Mouse (Mus musculus) left cerebral cortex, adult 11 months (tissue): ENCODE results near the gene Edil3.

Experiments used
- DNase-seq: peaks from one replicate; pipeline ENCODE4 v3.0.0; 2022; ENCODE audit warnings: low spot score

Gene Edil3

GRCm38 (mm10) chr13:88821440-88822331, at the start of gene Edil3:
Gene Edil3, plus strand, starts transcription at chr13:88821472.
- DNase-seq, result peak; percentile 30

DNA sequence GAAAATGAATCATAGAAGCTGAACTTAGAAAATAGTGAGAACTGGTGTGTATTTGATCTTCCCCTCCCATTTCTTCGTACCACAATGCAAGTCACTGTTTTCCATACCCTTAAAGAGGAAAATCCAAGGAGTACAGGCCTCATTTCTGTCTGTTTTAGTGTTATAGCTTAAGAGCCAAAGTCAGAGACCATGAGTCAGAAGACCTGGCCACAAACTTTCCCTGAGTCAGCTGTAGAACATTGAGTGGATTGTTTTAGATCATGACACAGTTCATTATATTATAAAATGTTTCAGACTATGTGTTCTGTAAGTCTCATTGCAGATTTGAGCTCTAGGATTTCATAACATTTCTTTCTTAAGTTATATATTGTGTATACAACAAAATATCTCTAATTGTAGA, 22.1 kb upstream of the Edil3 start:
- DNase-seq, result no peak

- no peak for DNase-seq
These were observed 20.3 kb upstream of the Edil3 start for GRCm38 (mm10) chr13:88801006-88801405.

DNA sequence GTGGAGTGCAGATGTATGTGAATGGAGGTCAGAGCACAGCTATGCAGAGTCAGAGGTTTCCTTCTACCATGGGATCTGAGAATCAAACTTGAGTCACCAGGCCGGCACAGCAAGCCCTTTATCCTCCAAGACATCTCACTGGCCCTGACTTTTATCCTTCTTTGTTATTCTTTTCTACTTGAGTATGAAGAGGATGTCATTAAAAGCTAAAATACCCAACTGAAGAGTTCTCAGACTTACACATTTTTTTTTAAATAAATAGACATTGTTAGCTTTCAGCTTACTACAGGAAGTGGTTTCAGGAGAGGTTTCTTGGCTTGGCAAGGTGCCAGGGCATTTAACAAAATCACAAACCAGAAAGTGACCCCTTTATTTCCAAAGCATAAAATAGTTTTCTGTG, 15.4 kb upstream of the Edil3 start:
- DNase-seq, result no peak

GRCm38 (mm10) chr13:88806269-88806668, 15.0 kb upstream of the Edil3 start:
- DNase-seq, result no peak

GRCm38 (mm10) chr13:88810097-88810496, 11.2 kb upstream of the Edil3 start:
- no peak for DNase-seq

DNA sequence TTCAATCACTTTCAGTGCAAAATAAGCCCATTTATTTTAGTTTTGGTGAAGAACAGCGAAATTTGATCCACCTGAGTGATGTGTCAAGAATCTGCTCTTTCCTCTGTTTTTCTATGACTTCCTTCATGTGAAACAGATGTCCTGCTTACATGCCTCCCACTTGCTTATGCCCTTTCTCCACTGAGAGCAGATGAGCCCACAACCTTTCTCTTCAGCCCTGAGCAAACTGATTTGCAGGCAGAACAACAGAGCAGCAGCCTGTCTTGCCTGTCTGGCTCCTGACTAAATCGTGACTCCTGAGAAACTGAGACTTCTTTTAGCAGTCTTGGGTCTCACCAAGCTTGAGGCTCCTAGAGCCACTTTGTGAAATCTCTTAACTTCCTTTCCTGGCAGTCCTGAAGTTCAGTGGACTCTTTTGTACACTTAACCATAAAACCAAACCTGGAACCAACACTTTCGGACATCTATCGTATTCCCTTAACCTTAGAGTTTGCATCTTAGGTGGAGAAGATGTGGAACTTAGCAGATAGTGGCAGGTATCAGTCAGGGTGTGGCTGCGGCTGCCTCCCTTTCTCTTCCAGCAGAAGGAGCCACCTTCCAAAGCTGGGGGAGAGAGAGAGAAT, 475 bp upstream of the Edil3 start:
- peak; percentile 8 for DNase-seq

DNA sequence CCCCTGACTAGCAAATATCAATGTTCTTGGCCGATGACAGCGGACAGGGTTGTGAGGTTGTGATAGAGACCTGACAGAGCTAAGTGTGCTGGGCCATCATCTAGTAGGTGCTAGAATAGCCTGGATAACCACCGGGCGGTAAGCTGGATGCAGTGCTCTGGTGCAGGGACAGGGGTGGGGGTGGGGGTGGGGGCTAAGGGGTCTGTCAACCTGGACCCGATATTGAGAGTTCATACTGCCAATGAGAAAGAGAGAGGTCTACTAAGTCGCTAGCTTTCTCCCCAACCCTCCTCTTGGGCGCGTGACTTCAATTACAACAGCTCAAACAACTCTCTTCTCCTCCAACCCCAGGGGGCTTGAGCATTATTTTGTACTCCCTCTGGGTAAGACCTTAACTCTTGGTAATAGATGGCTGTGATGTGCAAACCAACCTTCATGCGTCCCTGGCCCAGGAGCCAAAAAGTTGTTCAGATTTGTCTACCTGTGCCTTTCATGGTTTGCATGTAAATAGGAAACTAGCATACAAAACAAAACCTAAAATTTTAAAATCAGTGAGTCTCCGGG, 1.1 kb downstream of the Edil3 start:
- DNase-seq, result no peak

DNA sequence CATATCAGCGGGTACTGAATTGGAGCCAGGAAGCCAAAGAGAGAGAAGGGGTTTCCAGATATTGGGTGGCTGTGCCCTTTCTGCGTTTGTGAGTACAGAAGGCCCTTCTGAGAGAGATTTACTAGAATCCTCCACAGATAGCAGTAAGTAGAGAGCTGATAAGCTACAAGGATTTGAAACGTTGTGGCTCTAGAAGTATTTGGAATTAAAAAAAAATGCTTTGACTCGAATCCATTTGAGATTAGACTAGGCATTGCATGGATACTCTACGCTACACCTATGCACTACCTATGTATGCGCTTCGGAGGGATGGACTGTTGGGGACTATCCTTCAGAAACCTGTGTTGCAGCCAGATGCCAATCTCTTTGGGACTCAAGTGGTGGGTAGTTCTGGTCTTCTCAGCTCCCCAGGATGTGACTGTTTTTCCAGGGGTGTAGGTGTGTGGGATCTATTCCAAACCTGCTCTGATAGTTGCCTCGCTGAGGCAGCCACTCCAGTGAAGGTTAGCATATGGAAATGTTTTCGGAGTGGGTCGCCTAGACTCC, 1.8 kb downstream of the Edil3 start:
- DNase-seq, result peak; percentile 18

- peak; percentile 44 for DNase-seq
These were observed 2.5 kb downstream of the Edil3 start for GRCm38 (mm10) chr13:88823522-88824419.

- DNase-seq, result peak; percentile 8
These were observed 3.2 kb downstream of the Edil3 start for GRCm38 (mm10) chr13:88824441-88824840.

DNA sequence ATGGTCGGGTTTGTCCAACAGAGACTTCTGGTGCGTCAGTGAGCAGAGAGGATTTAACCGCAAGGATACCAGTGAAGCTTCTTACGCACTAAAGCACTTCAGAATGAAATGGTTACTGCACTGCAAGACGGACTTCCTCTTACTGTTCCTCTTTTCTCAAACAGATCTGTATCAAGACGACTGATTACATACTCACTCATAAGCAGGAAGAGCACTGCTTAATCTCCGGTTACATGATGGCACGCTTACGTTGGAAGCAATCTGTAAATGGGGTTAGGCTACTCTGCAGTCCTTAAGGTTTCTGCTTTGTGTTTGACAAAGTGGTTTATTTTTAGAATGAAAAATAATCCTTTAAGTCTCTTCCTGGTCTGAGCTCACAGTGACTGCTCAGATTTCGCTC, 7.1 kb downstream of the Edil3 start:
- no peak for DNase-seq

DNA sequence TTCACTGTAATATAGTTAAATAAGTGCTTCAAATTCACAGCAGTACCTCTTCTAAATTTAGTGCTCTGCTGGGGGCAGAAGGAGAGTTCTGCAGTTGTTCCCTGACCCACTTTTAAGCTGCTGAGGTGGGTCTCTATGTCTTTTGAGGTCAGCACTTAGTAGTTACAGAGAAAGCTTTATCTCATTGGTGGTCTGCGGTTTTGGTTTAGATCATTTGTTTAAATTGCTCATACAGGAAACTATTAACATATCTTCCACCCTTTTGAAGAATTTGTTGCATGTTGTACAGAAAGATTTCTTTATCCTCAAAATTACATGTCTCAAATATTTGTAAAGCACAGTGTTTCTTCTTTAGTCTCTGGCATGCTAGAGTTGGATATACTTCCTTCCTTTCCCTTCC, 12.5 kb downstream of the Edil3 start:
- no peak for DNase-seq

GRCm38 (mm10) chr13:88849739-88850138, 28.5 kb downstream of the Edil3 start:
- no peak for DNase-seq

DNA sequence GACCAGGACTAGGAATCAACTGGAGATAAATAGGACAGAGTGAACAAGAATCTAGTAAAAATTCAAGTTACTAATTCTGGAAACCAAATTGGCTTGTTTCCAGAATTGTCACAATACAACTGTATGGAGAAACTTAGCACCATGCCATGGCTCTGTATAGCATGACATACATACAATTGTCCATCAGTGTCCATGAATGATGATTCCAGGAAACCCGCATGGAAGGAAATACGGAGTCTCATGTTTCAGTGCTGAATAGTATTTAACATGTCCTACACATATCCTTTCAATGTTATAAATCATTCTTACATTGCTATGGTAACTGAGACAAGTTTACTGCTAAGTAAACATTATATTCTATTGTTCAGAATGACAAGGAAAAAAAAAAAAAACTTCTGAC, 58.7 kb downstream of the Edil3 start:
- no peak for DNase-seq

- no peak for DNase-seq
These were observed 69.5 kb downstream of the Edil3 start for GRCm38 (mm10) chr13:88890728-88891127.

- peak; percentile 31 for DNase-seq
These were observed 78.8 kb downstream of the Edil3 start for GRCm38 (mm10) chr13:88900046-88900445.

DNA sequence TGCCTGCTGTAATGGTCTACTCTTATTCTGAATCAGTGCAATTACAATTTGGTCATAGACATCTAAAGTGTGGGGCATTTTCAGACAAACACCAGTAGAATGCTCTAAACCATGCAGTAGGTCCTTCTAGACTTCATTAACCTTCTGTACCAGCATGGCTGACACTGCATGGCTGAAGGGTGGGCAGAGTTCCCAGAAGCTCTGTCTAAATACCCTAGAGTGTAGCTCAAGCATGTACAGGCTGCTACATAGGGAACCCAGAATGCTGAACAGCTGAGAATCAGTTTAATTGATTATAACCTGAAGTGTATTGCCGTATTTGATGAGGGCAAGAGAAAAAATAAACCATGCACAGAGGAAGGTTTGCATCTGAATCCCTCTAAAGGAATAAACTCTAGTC, 86.1 kb downstream of the Edil3 start:
- no peak for DNase-seq

- no peak for DNase-seq
These were observed 86.9 kb downstream of the Edil3 start for GRCm38 (mm10) chr13:88908187-88908586.

DNA sequence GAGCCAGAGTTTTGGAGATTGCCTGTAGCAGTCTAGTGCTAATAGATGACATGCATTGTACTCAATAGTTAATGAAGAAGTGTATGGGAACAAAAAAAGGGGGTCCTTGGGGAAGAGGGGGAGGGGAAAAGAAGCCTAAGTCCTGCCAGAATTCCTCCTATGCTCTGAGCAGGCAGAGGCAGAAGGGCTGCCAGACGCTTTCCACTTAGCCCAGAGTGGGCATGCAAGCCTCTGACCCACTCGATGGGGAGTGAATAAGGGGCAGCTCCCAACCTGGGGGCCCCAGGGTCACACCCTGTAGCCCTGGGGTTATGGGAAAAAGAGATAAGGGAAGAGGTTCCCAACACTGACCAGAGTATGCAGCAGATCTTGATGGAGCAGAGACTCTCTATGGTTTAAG, 95.2 kb downstream of the Edil3 start:
- DNase-seq, result no peak

GRCm38 (mm10) chr13:88929626-88930025, 108.4 kb downstream of the Edil3 start:
- no peak for DNase-seq

DNA sequence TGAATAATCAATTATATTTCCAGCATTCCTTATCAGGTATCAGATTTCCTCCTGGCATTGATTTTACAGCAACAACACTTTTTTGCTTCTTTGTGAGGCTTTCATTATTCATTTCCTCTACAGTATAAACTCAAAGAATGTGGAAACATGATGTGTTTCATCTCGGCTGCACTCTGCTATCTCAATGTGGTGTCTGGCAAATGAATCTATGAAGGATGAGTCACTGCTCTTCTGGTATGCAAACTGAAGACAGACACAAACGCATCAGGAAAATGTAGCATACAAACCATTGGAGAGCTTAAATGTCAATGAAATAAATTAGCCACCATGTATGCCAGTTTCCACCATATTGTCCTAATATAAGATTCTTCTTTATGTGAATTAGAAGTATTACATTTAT, 117.3 kb downstream of the Edil3 start:
- no peak for DNase-seq
